Mouse (Mus musculus) adrenal gland, postnatal 0 days (tissue): ENCODE measurements around the gene Ube2v1. TPM values are rescaled to one million over a fixed set of nuclear protein-coding genes. Genes with fewer than 3 reads are reported as not detected.

ENCODE experiments used
- microRNA-seq: library from miRNA; unstranded; fragments of <30 nt; microRNA quantifications from one replicate; pipeline ENCODE4, GENCODE M21; 2016; ENCODE audit warnings: borderline replicate concordance; ENCODE audit not compliant: insufficient number of aligned reads
- polyA plus RNA-seq: library from polyadenylated mRNA; unstranded; fragments of >200 nt; fragmentation: Nextera tagmentation; extraction: Ambion mirVana; gene quantifications from 2 replicates; pipeline ENCODE4 v1.2.1, GENCODE M21; 2015

Gene Ube2v1
- 183 and 240 TPM in 2 replicates for polyA plus RNA-seq

DNA sequence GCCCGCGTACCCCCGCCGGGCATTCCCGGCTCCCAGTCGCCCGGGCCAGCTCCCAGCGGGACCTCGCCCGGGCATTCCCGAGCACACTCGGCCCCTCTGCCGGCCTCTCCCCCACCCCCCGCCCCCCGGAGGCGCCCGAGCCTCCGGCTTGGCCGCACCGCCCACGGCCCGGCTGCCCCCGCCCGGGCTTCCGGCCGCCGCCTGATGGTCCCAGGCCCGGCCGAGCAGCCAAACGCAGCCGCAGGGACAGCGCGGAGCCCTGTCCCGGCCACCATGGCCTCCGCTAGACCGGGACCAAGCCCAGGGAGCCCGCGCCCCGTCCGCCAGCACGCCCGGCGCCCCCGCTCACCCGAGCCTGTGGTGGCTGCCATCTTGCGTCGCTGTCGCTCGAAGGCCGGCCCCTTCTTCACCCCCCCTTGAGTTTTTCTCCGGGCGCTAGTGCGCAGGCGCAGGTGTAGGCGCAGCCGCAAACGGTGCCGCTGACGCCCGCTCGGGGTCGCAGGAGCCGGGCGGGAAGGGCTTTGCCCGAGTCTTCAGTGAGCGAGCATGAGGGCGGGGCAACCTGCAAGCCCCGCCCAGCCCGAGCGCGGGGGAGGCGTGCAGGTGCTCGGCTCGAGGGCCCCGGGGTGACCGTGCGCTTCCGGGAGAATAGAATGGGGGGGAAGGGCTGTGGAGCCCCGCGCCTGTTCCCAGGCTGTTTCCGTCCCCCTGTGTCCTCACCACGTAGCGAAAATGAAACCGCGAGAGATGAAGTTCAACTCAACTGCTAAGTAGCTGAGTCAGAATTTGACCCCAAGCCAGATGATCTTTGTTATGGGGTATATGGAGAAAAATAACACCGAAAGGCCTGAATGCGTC, at the start of gene Ube2v1:
Ube2v1 (minus strand) TSS at position 505 of the 858 bp plus-strand sequence.

DNA sequence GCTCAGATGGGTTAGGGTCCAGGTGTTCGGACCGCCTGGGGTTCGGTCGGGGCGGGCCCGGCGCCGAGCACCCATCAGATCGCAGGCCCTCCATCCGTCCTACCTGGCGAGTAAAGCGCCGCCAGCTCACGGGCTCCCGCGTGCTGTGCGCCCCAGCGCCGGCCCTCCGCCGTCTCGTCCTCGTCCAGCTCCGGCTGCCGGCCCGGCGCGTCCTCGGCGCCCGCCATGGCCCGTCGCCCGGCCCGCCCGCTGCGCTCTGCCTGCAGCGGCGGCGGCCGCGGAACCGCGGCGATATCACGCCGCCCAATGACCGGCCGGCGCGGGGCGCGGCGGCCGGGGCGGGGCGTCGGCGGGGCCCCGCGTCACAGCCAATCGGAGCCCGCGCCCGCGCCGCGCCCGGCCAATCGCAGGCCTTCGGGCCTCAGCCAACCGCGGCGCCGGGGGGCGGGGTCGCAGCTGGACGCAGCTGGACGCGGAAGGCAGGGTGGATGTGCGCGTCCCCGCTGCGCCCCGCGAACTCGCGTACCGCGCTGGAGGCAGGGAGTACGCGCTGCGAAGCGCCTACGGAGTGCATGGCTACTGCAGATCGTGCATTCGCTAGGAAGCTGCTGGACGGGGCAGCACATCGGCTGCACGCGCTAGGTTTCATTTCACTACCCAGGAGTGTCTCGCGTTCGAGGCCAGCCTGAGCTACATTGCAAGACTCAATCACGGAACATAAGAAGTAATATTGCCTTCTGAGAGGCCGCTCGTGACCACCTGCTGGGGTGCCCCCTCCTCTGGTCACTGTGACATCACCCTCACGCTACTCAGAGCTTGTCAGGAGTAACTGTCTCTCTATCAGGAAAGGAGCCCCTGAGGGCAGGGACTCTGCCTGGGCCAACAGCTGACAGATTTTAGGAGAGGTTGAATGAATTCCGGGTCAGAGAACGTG, 29.6 kb upstream of the Ube2v1 start, which contains the start of gene Gm20431:
Gm20431 (minus strand) TSS at position 227 of the 934 bp plus-strand sequence.

Small RNA genes lying within 50 kb of the gene (microRNA-seq; reads per million reads assigned to microRNA genes)
- gene Gm22355, result not detected

Other genes starting within 250 kb of the Ube2v1 start
- gene Slc9a8, start 210.4 kb downstream of the Ube2v1 start, polyA plus RNA-seq, result 10.7 and 19.3 TPM in 2 replicates
- 55.5 and 62.7 TPM in 2 replicates for gene Rnf114, start 139.4 kb downstream of the Ube2v1 start, polyA plus RNA-seq
- gene Spata2, start 139.2 kb downstream of the Ube2v1 start, polyA plus RNA-seq, result 8.8 and 13.6 TPM in 2 replicates
- 19.3 and 19.9 TPM in 2 replicates for gene Snai1, start 93.9 kb downstream of the Ube2v1 start, polyA plus RNA-seq
- gene Gm20431, start 29.4 kb upstream of the Ube2v1 start, polyA plus RNA-seq, result 2.8 TPM in 1 of 2 replicates, not detected in the other
- gene Cebpb, start 56.8 kb upstream of the Ube2v1 start, polyA plus RNA-seq, result 109 and 222 TPM in 2 replicates
- 29.0 and 33.5 TPM in 2 replicates for gene Tmem189, start 57.7 kb upstream of the Ube2v1 start, polyA plus RNA-seq